Mouse (Mus musculus): ENCODE measurements around the gene Trpt1.
A peak's percentile ranks its signal among the peaks of the same experiment; 100 is the strongest.

Trpt1 gene

GRCm38 (mm10) chr19:6992011-6992858 is 3.7 kb upstream of the Trpt1 start, which contains the start of gene Dnajc4:
Gene Dnajc4 (minus strand): TSS chr19:6992572.
- peak; percentile 99 for DNase-seq (ENCODE audit: low read depth, low spot score)

DNA sequence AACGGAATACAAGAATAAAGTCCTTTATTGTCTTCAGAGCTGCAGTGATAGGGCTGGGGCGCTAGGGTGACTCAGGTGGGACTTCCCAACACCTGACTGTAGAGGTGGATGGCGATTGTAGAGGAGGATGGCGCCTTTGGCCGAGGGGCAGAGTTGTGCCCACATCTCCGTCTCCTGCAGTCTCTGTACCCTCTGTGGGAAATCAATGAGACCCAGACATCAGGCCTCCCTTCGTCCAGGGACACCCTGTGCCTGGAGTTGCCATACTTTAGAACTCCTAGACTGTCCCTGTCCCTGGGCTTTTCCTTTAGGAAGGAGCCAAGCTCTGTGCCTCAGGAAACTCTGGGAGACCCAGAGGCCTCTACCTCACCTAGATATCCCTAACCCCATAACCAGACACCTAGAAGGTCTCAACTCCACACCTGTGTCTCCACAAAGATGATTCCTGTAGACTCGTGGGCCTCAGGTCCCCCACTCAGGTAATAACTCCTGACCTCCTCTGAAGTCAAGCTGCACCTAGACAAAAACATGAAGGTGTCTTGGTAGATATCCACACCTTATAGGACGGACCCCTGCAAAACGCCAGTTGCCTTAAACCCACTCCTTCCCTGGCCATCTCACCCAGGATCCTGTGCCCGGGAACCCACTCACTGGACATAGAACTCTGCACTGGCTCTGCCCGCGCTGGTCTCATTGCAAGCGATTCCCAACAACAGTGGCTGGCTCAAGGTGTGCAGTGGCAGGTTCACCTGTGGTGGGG is 2.7 kb upstream of the Trpt1 start:
- no peak for DNase-seq (ENCODE audit: low read depth, low spot score)

- DNase-seq (ENCODE audit: low read depth, low spot score): no peak
Observed at GRCm38 (mm10) chr19:6994002-6994401, 1.9 kb upstream of the Trpt1 start.

GRCm38 (mm10) chr19:6994489-6994888 is 1.4 kb upstream of the Trpt1 start:
- no peak for DNase-seq (ENCODE audit: low read depth, low spot score)

- no peak for DNase-seq (ENCODE audit: low read depth, low spot score)
Observed at GRCm38 (mm10) chr19:6995255-6995991, 508 bp upstream of the Trpt1 start.

DNA sequence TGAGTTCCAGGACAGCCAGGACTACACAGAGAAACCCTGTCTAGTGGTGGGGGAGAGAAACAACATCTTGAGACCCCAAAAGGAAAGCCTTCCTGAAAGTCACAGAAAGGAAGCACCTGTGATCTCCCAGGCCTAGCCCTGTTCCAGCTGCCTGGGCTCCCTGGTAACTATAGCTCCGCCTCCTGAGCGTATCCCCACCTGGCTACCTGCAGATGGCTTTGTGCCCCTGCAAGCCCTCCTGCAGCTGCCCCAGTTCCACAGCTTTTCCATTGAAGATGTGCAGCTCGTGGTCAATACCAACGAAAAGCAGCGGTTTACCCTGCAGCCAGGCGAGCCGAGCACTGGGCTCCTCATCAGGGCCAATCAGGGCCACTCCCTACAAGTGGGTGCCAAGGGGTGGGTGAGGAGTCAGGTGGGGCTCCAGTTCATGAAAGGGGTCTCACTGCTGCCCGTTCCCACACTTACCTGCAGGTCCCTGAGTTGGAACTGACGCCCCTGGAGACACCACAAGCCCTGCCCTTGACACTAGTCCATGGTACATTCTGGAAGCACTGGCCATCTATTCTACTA is 1.9 kb downstream of the Trpt1 start:
- DNase-seq (ENCODE audit: low read depth, low spot score): no peak

- peak; percentile 85 for DNase-seq (ENCODE audit: low read depth, low spot score)
Observed at GRCm38 (mm10) chr19:6999360-7000063, 3.6 kb downstream of the Trpt1 start.

- no peak for DNase-seq (ENCODE audit: low read depth, low spot score)
Observed at GRCm38 (mm10) chr19:7006892-7007593, 11.1 kb downstream of the Trpt1 start.

- no peak for DNase-seq (ENCODE audit: low read depth, low spot score)
Observed at GRCm38 (mm10) chr19:7012426-7012825, 16.5 kb downstream of the Trpt1 start.

DNA sequence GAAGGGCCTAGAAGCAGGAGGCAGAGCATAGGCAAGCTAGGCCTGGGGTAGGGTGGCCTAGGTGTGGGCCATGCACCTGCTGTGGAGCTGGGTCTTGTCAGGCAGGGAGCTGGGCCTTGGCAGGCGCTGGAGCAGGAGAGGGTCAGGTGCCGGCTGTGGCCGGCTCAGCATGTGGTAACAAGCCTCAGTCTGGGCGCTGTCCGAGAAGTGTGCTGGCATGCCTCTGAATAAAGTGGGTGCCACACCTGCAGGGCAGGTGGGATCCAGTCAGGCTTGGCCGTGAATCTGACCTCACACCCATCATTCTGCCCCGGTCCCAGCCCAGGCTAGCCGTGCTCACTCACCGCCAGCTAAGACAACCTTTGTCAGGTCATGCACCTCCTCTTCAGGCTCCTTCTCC is 18.1 kb downstream of the Trpt1 start:
- DNase-seq (ENCODE audit: low read depth, low spot score): no peak

GRCm38 (mm10) chr19:7014481-7015135 is 18.7 kb downstream of the Trpt1 start:
- no peak for DNase-seq (ENCODE audit: low read depth, low spot score)

- DNase-seq (ENCODE audit: low read depth, low spot score): no peak
Observed at GRCm38 (mm10) chr19:7017541-7018457, 21.9 kb downstream of the Trpt1 start.

DNA sequence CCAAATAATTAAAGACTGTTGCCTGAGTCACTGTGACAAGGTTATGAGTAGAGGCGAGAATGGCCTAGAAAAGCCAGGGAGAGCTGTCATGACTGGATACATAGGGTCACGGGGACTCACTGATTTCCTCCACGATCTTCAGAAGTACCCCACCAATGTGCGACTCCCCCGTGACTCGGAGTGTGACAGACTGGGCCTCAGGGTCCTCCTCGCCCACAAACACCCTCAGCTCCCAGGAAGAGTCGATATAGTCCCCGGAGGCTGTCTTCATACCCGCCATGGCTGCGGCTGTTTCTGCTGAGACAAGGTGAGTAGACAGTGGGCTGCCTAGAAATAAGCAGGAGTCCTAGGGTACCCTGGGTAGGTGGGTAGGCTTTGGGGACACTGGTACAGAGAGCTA is 22.6 kb downstream of the Trpt1 start:
- DNase-seq (ENCODE audit: low read depth, low spot score): no peak

GRCm38 (mm10) chr19:7019191-7019590 is 23.3 kb downstream of the Trpt1 start, which contains the start of gene Fermt3:
Gene Fermt3 (minus strand): TSS chr19:7019469.
- no peak for DNase-seq (ENCODE audit: low read depth, low spot score)

DNA sequence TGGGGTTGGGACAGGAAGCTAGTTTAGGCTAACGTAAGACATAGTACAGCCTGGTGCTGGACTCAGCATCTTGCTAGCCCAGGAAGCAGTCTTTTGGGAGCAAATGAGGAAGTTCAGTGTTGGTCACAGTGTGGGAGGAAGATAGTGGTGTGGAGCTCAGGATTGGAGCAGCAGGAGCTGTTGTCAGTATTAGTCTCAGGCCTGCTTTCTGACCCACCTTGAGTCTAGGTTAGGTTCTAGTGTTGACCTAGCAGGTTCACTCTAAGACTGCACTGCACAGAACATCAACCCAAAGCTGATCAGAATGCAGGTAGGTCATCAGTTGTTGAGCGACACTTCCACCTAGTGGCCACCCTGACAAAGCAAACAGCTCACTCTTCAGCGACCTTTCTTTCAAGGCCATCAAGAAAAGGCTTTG is 24.3 kb downstream of the Trpt1 start:
- peak; percentile 81 for DNase-seq (ENCODE audit: low read depth, low spot score)

GRCm38 (mm10) chr19:7029531-7029930 is 33.6 kb downstream of the Trpt1 start:
- no peak for DNase-seq (ENCODE audit: low read depth, low spot score)

DNA sequence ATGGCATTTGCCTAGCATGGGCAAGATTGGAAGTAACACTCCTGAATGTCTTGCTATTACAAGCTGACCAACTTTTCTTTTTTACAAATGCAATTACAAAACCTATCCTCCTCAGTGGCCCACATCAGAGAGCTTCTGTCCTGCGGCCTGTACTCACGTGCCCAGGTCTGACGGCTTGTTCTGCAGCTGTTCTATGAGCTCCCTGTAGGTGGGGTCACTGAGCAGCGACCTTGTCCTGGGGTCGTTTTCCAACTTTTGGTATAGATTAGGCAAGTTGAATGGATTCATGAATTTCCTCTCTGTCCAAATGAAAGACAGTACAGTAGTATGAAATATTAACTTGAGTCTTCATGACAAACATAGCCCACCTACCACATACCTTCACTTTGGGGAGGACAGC is 38.1 kb downstream of the Trpt1 start:
- peak; percentile 57 for DNase-seq (ENCODE audit: low read depth, low spot score)

DNA sequence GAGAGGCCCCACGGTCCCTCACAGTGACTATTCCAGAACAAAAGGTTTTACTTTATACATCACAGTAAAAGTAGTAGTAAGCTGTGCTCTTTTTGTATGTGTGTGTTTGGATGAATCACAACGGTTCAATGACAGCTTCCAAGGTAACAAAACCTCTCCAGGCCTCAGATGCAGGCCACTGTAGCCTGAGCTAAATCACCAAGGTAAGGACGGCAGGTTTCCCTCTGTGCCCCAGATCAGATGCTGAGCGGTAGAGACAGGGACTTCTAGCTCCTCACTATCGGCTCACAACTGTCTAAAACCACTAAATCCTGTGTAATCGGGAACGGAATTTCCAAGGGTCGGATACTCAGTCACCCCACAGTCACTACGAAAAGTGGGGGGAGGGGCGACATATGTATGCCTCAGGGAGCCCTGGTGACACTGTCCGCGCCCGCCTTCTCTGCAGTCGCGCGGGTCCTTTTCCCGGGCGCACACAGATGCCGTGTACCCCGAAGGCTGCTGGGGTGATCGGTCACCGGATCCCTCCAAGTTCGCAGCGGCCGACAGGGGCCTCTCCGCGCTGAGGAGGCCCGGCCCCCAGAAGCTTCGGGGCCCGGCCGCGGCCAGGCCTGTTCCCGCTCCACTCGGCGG is 43.3 kb downstream of the Trpt1 start:
- peak; percentile 74 for DNase-seq (ENCODE audit: low read depth, low spot score)

Data from R1 (cell line).